Mouse (Mus musculus): Measurements from ENCODE around the gene Dnajc11. TPM values are rescaled to one million over a fixed set of nuclear protein-coding genes. Genes with fewer than 3 reads are reported as not detected.

Dnajc11 gene
- polyA plus RNA-seq, 1 experiment from 2014 or later = 89.8 TPM

- no peaks in the 10 kb centered on the region for H3K27me3 ChIP-seq (replicated peaks; ENCODE audit: control insufficient read depth, insufficient read depth, low read length)
- peak overlapping the region; percentile 76 for H3K4me2 ChIP-seq (ENCODE audit: low read length)
- peaks cover 30% of the 10 kb centered on the region for H3K4me1 ChIP-seq (replicated peaks; ENCODE audit: control insufficient read depth, insufficient read depth, low read length)
- peak overlapping the region; percentile 92 for H3K4me3 ChIP-seq (replicated peaks; ENCODE audit: low read length)
- H3K36me3 ChIP-seq (ENCODE audit: control insufficient read depth, insufficient read depth) = peaks cover 14% of the 10 kb centered on the region
- ATAC-seq = 0 out of 2 replicates have a peak, but pooled peaks have one; percentile 4
- H3K27ac ChIP-seq (ENCODE audit: low read length) = no peak overlapping the region
- H3K9ac ChIP-seq (replicated peaks; ENCODE audit: low read depth, low read length) = no peak overlapping the region
- WGBS = 32% methylated on average over 6 of the region's 6 CpGs
- no peaks in the 10 kb centered on the region for H3K9me3 ChIP-seq (ENCODE audit: control insufficient read depth, low read length)
These were observed 55.6 kb downstream of the Dnajc11 start for GRCm38 (mm10) chr4:151989110-151989488.

GRCm38 (mm10) chr4:151992091-151992490 lies 58.6 kb downstream of the Dnajc11 start:
- no peak overlapping the region for H3K9ac ChIP-seq (replicated peaks; ENCODE audit: low read depth, low read length)
- H3K36me3 ChIP-seq (ENCODE audit: control insufficient read depth, insufficient read depth) = peaks cover 14% of the 10 kb centered on the region
- no peaks in the 10 kb centered on the region for H3K27me3 ChIP-seq (replicated peaks; ENCODE audit: control insufficient read depth, insufficient read depth, low read length)
- H3K9me3 ChIP-seq (ENCODE audit: control insufficient read depth, low read length) = no peaks in the 10 kb centered on the region
- H3K4me1 ChIP-seq (replicated peaks; ENCODE audit: control insufficient read depth, insufficient read depth, low read length) = peaks cover 28% of the 10 kb centered on the region
- no peak for ATAC-seq
- H3K4me2 ChIP-seq (ENCODE audit: low read length) = no peak overlapping the region
- H3K4me3 ChIP-seq (replicated peaks; ENCODE audit: low read length) = no peak overlapping the region
- no peak overlapping the region for H3K27ac ChIP-seq (ENCODE audit: low read length)
- 91% methylated on average over 9 of the region's 9 CpGs for WGBS

- H3K9me3 ChIP-seq (ENCODE audit: control insufficient read depth, low read length) = no peaks in the 10 kb centered on the region
- H3K27me3 ChIP-seq (replicated peaks; ENCODE audit: control insufficient read depth, insufficient read depth, low read length) = no peaks in the 10 kb centered on the region
- peaks cover 26% of the 10 kb centered on the region for H3K4me1 ChIP-seq (replicated peaks; ENCODE audit: control insufficient read depth, insufficient read depth, low read length)
- peaks cover 14% of the 10 kb centered on the region for H3K36me3 ChIP-seq (ENCODE audit: control insufficient read depth, insufficient read depth)
- no peak overlapping the region for H3K27ac ChIP-seq (ENCODE audit: low read length)
- WGBS = 68% methylated on average over 6 of the region's 6 CpGs
- H3K9ac ChIP-seq (replicated peaks; ENCODE audit: low read depth, low read length) = no peak overlapping the region
- no peak overlapping the region for H3K4me3 ChIP-seq (replicated peaks; ENCODE audit: low read length)
- H3K4me2 ChIP-seq (ENCODE audit: low read length) = no peak overlapping the region
- ATAC-seq = no peak
These were observed 59.5 kb downstream of the Dnajc11 start for GRCm38 (mm10) chr4:151993035-151993434.

- WGBS = 1% methylated on average over 60 of the region's 61 CpGs
These were observed 61.0 kb downstream of the Dnajc11 start for GRCm38 (mm10) chr4:151994228-151995171.

GRCm38 (mm10) chr4:151995371-151996172 lies 62.1 kb downstream of the Dnajc11 start:
- peak overlapping the region; percentile 95 for H3K4me3 ChIP-seq (replicated peaks; ENCODE audit: low read length)
- H3K9ac ChIP-seq (replicated peaks; ENCODE audit: low read depth, low read length) = peak overlapping the region; percentile 88
- peak overlapping the region; percentile 90 for H3K4me2 ChIP-seq (ENCODE audit: low read length)
- under 1% methylated on average over 64 of the region's 111 CpGs for WGBS
- peak; percentile 0 for ATAC-seq
- no peaks in the 10 kb centered on the region for H3K9me3 ChIP-seq (ENCODE audit: control insufficient read depth, low read length)
- peak overlapping the region; percentile 37 for H3K27ac ChIP-seq (ENCODE audit: low read length)
- H3K36me3 ChIP-seq (ENCODE audit: control insufficient read depth, insufficient read depth) = peaks cover 12% of the 10 kb centered on the region
- H3K27me3 ChIP-seq (replicated peaks; ENCODE audit: control insufficient read depth, insufficient read depth, low read length) = no peaks in the 10 kb centered on the region
- peaks cover 20% of the 10 kb centered on the region for H3K4me1 ChIP-seq (replicated peaks; ENCODE audit: control insufficient read depth, insufficient read depth, low read length)

More at GRCm38 (mm10) chr4:151994228-151995171, 61.0 kb downstream of the Dnajc11 start:
- Histone ChIP-seq H3K9me3 (ENCODE audit: control insufficient read depth, low read length) (no peaks in the 10 kb centered on the region), H3K4me2 (ENCODE audit: low read length) (peak overlapping the region; percentile 90), H3K4me3 (replicated peaks; ENCODE audit: low read length) (peak overlapping the region; percentile 95), H3K9ac (replicated peaks; ENCODE audit: low read depth, low read length) (peak overlapping the region; percentile 88), H3K36me3 (ENCODE audit: control insufficient read depth, insufficient read depth) (peaks cover 14% of the 10 kb centered on the region), H3K27me3 (replicated peaks; ENCODE audit: control insufficient read depth, insufficient read depth, low read length) (no peaks in the 10 kb centered on the region), H3K27ac (ENCODE audit: low read length) (no peak overlapping the region; the same call in 1 of the 2 replicates), H3K4me1 (replicated peaks; ENCODE audit: control insufficient read depth, insufficient read depth, low read length) (peaks cover 20% of the 10 kb centered on the region)
- no peak for ATAC-seq

- H3K4me1 ChIP-seq (replicated peaks; ENCODE audit: control insufficient read depth, insufficient read depth, low read length) = peaks cover 20% of the 10 kb centered on the region
- no peaks in the 10 kb centered on the region for H3K27me3 ChIP-seq (replicated peaks; ENCODE audit: control insufficient read depth, insufficient read depth, low read length)
- H3K9me3 ChIP-seq (ENCODE audit: control insufficient read depth, low read length) = no peaks in the 10 kb centered on the region
- peak within 1 kb of the TSS; percentile 74 for H3K27ac ChIP-seq (ENCODE audit: low read length)
- ATAC-seq = peak; percentile 98
- WGBS = under 1% methylated on average over 90 of the region's 94 CpGs
- H3K4me2 ChIP-seq (ENCODE audit: low read length) = peak within 1 kb of the TSS; percentile 90
- peak within 1 kb of the TSS; percentile 88 for H3K9ac ChIP-seq (replicated peaks; ENCODE audit: low read depth, low read length)
- peaks cover 6% of the 10 kb centered on the region for H3K36me3 ChIP-seq (ENCODE audit: control insufficient read depth, insufficient read depth)
- H3K4me3 ChIP-seq (replicated peaks; ENCODE audit: low read length) = peak within 1 kb of the TSS; percentile 95
These were observed 62.9 kb downstream of the Dnajc11 start, which contains the start of gene Phf13 for GRCm38 (mm10) chr4:151996173-151996950. Gene Phf13 (minus strand): TSS chr4:151996258.

- Histone ChIP-seq H3K27me3 (replicated peaks; ENCODE audit: control insufficient read depth, insufficient read depth, low read length) (no peaks in the 10 kb centered on the region), H3K4me1 (replicated peaks; ENCODE audit: control insufficient read depth, insufficient read depth, low read length) (peaks cover 20% of the 10 kb centered on the region), H3K9ac (replicated peaks; ENCODE audit: low read depth, low read length) (peak overlapping the region; percentile 77), H3K4me3 (replicated peaks; ENCODE audit: low read length) (peak overlapping the region; percentile 95), H3K36me3 (ENCODE audit: control insufficient read depth, insufficient read depth) (peaks cover 2% of the 10 kb centered on the region; the same call in 1 of the 2 replicates), H3K9me3 (ENCODE audit: control insufficient read depth, low read length) (no peaks in the 10 kb centered on the region), H3K27ac (ENCODE audit: low read length) (peak overlapping the region; percentile 74), H3K4me2 (ENCODE audit: low read length) (peak overlapping the region; percentile 64)
- ATAC-seq = no peak
- 3% methylated on average over 13 of the region's 13 CpGs for WGBS
These were observed 63.4 kb downstream of the Dnajc11 start for GRCm38 (mm10) chr4:151996951-151997222.

GRCm38 (mm10) chr4:151997701-151998100 lies 64.2 kb downstream of the Dnajc11 start:
- no peaks in the 10 kb centered on the region for H3K27me3 ChIP-seq (replicated peaks; ENCODE audit: control insufficient read depth, insufficient read depth, low read length)
- peaks cover 20% of the 10 kb centered on the region for H3K4me1 ChIP-seq (replicated peaks; ENCODE audit: control insufficient read depth, insufficient read depth, low read length)
- no peaks in the 10 kb centered on the region for H3K36me3 ChIP-seq (ENCODE audit: control insufficient read depth, insufficient read depth)
- H3K9ac ChIP-seq (replicated peaks; ENCODE audit: low read depth, low read length) = peak overlapping the region; percentile 77
- H3K4me2 ChIP-seq (ENCODE audit: low read length) = peak overlapping the region; percentile 64; the same call in 1 of the 2 replicates
- 71% methylated on average over 3 of the region's 3 CpGs for WGBS
- H3K4me3 ChIP-seq (replicated peaks; ENCODE audit: low read length) = no peak overlapping the region
- no peak for ATAC-seq
- H3K9me3 ChIP-seq (ENCODE audit: control insufficient read depth, low read length) = no peaks in the 10 kb centered on the region
- H3K27ac ChIP-seq (ENCODE audit: low read length) = no peak overlapping the region
